Mouse (Mus musculus) cerebral cortex, adult 2 months (tissue): Measurements from ENCODE around the gene Gpr4.

ENCODE experiments used
- WGBS: fragments of 180-500 bp; shearing (Covaris S2); methylation state at CpG from one replicate; pipeline ENCODE4 v1.1.7; 2018; 5-methylcytosine and 5-hydroxymethylcytosine counted together

Gpr4 gene

DNA sequence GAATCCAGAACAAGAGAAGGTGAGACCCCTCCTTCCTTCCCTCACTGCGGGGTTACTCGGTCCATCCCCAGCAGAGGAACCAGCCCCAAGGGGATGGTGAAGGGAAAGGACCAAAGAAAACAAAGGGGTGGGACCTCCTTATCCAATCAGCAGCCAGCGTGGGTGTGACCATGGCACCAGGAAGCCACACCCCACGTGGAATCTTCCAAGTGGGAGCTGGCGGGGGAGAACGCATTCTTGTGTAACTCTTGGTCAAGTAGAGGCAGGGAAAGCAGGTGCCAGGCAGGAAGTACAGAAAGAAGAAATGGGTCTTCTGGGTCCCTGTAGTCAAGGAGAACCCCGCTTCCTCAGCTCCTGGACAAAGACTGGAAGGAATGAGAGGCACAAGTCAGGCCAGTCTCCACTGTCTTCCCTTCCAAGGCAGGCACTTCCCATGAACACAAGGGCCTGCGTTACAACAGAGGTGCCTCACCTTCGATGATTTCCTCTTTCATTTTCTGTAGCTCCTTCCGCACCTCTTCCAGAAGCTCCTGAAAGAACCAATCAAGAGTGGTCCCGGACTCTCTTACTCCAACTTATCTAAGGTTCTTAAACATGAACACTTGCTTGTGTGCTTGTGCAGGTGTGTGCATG lies 45.2 kb downstream of the Gpr4 start:
- WGBS: 44% methylated on average over 11 of the region's 11 CpGs

DNA sequence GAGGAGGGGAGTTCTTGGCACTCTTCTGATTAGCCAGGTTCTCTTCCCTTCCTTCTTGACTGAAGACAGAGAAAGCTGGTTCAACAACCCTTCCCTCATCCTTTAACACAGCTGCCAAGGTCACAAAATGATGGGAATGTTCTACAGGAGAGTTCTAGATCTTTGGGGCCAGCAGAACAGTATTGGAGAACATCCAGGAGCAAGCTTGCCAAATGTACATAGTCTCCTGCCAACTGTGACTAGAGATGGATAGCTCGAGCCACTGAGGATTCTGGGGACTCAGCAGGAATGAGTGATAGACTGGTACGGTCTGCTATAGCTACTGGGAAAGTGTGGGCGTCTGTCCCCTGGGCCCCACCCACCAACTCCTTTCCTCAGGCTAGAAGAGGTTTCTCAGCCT lies 46.0 kb downstream of the Gpr4 start:
- 39% methylated on average over 3 of the region's 3 CpGs for WGBS

DNA sequence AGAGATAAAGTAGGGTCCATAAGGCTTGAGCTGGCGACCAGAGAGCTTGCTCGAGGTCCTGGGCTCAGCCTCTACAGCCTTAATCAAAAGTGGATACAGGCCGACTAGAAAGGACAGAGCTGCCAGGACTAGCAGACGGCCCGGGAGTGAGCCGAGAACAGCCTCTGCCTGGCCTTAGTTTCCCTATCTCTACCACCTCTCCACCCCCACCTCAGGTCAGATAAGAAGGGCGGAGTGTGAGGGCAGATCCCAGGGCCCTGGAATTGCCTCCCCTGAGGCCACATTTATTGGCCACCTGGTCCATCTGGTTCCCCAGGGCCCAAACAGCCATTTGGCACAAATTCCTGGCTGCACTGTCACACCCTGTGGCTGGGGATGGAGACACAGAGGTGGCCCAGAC lies 52.8 kb downstream of the Gpr4 start:
- WGBS: 84% methylated on average over 7 of the region's 7 CpGs

DNA sequence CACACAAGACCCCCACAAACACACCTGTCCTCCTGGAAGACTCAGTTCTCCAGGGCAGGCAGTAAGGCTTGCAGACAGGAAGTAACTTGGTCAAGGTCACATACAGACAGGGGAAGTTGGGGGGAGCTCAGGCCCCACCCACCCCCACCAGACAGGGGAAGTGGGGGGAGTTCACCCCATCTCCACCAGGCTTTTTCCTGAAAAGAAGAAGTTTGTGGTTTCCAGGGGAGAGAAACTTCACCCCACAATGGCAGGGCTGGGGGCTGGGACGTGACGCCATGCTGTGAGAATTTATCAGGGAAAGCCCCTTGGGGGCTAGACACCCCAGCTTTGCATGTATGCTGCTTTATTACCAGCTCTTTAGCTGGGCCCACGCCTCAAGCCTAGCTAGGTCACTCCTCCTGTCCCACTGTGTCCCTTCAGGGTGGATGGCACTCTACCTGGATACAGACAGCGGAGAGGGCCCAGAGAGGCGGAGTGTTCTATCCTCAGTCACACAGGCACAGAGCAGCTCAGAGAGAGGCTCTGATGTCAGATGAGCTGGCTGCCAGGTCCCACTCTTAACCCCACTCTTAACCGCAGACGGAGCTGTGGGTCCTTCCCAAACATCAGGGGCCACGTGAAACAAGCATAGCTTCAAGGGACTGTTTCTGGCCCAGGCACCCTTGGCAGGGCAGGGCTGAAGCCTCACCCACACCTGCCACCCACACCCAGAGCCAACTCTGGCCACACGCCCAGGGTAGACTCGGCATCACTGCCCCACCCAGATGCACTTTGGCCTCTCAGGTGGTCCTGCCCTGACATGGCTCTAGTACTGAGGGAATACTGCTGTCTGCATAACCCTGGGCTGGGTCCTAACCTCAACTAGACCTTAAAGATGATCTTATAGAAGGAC lies 53.8 kb downstream of the Gpr4 start:
- 72% methylated on average over 10 of the region's 10 CpGs for WGBS

DNA sequence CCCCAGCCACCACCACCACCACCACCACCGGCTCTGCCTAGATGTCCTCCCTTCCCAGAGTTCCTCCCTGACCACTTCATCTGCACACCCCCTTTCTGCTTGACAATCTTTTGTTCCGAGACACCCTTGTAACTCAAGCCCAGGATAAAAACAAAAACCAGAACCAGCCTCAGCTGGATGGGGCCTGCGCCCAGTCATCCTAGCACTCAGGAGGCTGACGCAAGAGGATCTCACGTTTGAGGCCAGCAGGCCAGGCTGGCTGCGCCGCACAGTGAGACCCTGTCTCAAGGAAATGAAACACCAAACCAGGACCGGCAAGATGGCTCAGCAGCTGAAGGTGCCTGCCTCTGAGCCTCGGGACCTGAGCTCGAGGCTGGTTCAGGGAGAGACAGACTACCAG lies 54.7 kb downstream of the Gpr4 start:
- WGBS: 70% methylated on average over 10 of the region's 10 CpGs

DNA sequence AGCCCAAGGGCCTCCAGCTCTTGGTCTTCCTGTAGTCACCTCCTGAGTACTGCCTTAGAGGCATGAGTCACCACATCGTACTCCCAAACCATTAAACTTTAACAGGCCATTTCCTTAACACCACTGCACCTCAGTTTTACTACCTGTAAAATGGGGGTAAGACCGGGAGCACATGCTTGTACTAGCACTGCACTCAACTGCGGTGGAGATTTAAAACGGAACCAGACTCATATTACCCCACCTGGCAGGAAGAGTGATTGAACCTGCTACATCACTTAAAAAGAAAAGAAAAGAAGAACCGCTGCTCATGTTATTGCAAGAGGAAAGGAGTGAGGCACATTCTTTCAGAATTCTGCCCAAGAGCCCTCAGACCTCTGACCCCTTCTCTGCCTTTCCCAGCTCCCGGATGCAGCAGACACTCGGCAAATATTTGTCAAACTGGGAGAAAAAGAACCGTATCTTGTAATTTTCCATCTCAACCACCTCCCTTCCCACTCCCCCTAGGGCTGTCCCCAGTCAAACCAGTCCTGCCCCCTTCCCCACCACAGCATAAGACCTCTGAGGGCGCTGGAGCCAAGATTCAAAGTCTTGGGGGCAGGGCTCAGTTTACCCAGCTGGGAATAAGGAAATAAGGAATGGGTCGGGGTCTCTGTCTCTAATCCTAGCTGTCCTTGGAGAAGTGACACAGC lies 56.8 kb downstream of the Gpr4 start:
- 59% methylated on average over 10 of the region's 10 CpGs for WGBS

DNA sequence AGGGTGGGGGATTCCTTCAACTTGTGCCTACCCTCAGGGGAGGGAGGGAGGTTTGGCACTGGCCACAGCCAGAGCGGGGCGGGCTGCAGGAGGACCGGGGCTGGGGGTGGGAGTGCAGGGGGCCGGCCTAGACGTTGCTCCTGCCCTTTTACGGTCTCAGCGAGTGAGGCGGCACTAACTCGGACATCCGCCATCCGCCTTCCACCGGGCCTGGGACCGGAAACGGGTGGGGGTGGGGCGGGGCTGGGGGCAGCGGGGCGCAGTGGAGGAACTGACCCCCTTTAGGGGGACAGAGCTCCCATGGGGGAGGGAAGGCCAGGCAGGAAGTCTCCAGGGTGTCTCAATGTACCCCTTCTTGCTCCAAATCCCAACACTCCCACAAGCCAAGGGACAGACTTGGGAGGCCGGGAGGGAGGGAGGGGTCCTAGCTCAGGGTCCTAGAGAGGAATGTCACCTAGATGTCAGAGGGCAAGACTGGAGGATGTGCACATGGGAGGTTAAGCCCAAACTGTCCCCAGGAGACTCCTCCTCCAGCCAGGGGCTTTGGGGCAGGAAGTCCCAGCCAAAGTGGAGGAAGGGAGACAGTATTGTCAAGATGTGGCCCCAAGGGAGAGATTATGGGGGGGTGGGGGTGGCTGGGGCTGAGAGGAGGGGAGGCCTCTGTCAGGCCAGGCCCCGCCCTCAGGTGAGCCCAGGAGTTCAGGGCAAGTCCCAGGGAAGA lies 57.5 kb downstream of the Gpr4 start:
- WGBS: 3% methylated on average over 19 of the region's 19 CpGs

DNA sequence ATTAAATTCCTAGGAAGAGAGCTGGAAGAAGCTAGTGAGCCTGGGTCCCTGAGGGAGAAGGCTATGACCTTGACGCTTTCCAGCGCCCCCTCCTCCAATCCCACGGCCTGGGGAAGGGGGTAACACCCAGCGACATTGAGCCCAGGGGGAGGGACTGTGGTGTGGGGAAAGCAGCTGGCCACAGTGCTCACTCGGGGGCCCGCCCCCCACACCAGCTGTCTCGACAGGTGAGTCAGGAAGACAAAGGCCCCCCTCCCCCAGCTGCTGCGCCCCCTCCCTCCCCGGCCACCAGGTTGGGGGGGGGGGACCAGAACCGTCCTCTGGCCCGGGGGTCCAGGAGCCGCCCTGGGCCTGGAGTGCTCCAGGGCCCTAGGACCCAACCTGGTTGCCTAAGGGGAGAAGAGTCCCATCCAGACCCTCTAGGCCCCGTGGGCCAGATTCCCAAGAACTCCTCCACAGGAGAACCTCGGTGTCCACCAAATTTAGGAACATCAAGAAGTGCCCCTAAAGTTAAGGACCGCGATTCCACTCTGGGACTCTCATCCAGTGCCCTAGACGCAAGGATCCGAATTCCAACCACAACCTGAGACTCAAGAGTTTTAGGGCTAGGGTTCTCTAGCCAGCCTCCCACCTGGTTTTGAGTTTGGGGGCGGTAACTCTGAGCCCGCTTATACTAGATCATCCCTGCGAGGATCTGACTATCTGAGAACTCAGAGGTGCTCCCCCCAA lies 58.3 kb downstream of the Gpr4 start:
- WGBS: under 1% methylated on average over 19 of the region's 21 CpGs

DNA sequence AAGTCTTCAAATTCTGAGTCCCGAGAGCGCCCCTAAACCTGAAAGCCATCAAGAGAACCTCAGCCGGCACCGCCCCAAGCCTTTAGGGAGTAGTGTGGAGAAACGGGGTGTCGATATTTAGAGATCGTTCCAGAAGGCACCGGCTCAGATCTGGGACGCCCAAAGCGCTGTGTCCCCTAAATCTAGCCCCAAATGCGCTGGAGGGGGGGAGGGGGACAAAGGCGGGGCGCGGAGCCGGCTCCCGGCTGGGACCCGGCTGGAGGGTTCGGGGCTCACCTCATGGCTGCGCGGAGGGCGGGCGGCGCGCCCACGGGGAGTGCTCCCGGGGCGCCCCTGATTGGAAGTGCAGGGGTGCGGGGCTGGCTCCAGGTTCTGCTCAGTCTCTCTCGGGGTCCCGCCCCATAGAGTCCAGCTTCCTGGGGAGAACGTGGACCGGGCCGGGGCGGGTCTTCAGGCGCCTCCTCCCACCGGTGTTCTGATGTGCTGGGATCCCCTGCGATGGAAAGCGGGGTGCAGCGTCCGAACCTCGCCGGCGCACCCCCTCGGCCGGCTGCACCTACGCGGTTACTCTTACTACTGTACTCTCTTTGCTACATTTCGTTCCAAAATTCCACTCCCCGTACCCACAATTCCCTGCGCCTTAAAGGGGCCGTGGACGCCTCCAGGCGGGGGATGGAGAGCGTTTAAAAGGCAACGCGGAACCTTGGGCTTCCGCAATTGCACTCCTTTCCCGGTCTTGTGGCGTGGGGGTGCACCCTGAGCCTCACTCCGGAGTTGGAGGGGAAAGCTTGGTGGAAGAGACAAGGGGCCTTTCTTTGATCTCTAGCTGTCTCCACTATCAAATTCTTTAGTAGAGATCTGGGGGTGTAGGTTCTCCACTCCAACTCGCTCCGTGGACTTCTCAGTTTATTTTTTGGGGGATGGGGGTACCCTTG lies 59.2 kb downstream of the Gpr4 start, which contains the start of gene Vasp:
Gene Vasp (minus strand): TSS at position 580 of the 935 bp plus-strand sequence.
- under 1% methylated on average over 60 of the region's 62 CpGs for WGBS

DNA sequence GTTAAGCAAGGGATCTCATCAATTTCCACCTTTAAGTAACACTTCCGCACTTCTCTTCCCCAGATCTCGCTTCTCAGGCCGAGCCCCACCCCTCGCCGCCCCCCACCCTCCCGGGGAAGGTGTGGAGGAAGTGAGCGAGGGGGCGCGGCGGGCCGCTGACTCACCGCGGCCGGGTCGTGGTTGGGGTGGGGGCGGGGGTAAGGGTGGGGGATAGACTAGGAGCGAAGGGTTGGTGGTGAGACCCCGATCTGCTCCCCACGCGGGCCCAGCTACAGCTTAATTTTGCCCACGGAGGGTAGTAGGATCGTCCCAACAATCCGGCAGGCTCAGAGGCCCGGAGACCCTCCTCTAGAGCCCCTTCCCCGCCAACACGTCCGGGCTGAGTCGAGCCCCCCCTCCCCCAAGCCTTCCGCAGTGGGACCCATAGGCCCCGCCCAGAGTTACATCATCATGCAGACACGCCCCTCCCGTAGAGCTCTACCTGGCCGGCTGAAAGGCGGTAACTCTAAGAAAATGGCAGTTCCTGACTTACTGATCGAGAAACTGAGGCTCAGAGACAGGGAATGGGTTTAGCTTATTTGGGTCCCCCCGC lies 59.9 kb downstream of the Gpr4 start:
- 1% methylated on average over 36 of the region's 36 CpGs for WGBS
